Mouse (Mus musculus) heart, postnatal 0 days (tissue): ENCODE results near the gene Akap8. TPM values are rescaled to one million over a fixed set of nuclear protein-coding genes. Genes with fewer than 3 reads are reported as not detected.

ENCODE experiments used
- ATAC-seq: fragments of 200-750 bp; cut with Nextera tagmentation; 2 replicates; pipeline ENCODE4 v1.8.0; 2017; ENCODE audit warnings: low read depth, moderate number of reproducible peaks, moderate library complexity; ENCODE audit not compliant: insufficient read depth
- DNase-seq: peaks from one replicate; pipeline ENCODE4 v3.0.0-alpha.2; 2016; ENCODE audit warnings: low spot score
- H3K27ac ChIP-seq: fragments of 300-500 bp; sonication (generic); 2 replicates; pipeline ENCODE4 v1.5.1; 2014; ENCODE audit warnings: low read depth, mild to moderate bottlenecking
- H3K27me3 ChIP-seq: fragments of 300-500 bp; sonication (generic); 2 replicates; pipeline ENCODE4 v1.6.1; 2014; ENCODE audit warnings: low read length, mixed read lengths; ENCODE audit not compliant: control insufficient read depth, insufficient read depth
- H3K36me3 ChIP-seq: fragments of 300-500 bp; sonication (generic); replicated peaks from 2 replicates; pipeline ENCODE4 v1.6.1; 2014; ENCODE audit warnings: low read length, mixed read lengths; ENCODE audit not compliant: control insufficient read depth, insufficient read depth
- H3K4me1 ChIP-seq: fragments of 300-500 bp; sonication (generic); 2 replicates; pipeline ENCODE4 v1.6.1; 2014; ENCODE audit warnings: antibody characterized with exemption; ENCODE audit not compliant: control insufficient read depth, insufficient read depth
- H3K4me2 ChIP-seq: fragments of 300-500 bp; sonication (generic); 2 replicates; pipeline ENCODE4 v1.6.1; 2014; ENCODE audit warnings: low read depth, mild to moderate bottlenecking, low read length, moderate library complexity
- H3K4me3 ChIP-seq: fragments of 300-500 bp; sonication (generic); 2 replicates; pipeline ENCODE4 v1.5.1; 2014; ENCODE audit warnings: low read depth, low read length
- H3K9ac ChIP-seq: fragments of 300-500 bp; sonication (generic); replicated peaks from 2 replicates; pipeline ENCODE4 v1.6.1; 2014; ENCODE audit warnings: low read depth, low read length, mixed read lengths
- H3K9me3 ChIP-seq: fragments of 300-500 bp; sonication (generic); replicated peaks from 2 replicates; pipeline ENCODE4 v1.6.1; 2016; ENCODE audit warnings: low read length; ENCODE audit not compliant: control insufficient read depth
- CTCF ChIP-seq: IDR thresholded peaks from 2 replicates; pipeline ENCODE4 v1.5.1; 2016; ENCODE audit warnings: antibody characterized with exemption, control low read depth, low read depth
- EP300 ChIP-seq: IDR thresholded peaks from 2 replicates; pipeline ENCODE4 v1.6.1; 2016; ENCODE audit warnings: antibody characterized with exemption, low read depth
- WGBS: fragments of 180-500 bp; shearing (Covaris S2); extraction: QIAGEN DNeasy Blood & Tissue Kit; methylation state at CpG from one replicate; pipeline ENCODE4 v1.1.7; 2014; 5-methylcytosine and 5-hydroxymethylcytosine counted together
- polyA plus RNA-seq: library from polyadenylated mRNA; unstranded; fragments of >200 nt; fragmentation: Nextera tagmentation; extraction: Ambion mirVana; gene quantifications from 2 replicates; pipeline ENCODE4 v1.2.1, GENCODE M21; 2015
- total RNA-seq: library from RNA; depleted of rRNA; stranded (reverse); fragments of >200 nt; gene quantifications from 2 replicates; pipeline ENCODE4 v1.2.3, GENCODE M21; 2014; ENCODE audit warnings: low replicate concordance

Akap8 gene
- total and polyA plus RNA-seq, 2 experiments from 2014 or later, result 40.2 to 110 TPM

DNA sequence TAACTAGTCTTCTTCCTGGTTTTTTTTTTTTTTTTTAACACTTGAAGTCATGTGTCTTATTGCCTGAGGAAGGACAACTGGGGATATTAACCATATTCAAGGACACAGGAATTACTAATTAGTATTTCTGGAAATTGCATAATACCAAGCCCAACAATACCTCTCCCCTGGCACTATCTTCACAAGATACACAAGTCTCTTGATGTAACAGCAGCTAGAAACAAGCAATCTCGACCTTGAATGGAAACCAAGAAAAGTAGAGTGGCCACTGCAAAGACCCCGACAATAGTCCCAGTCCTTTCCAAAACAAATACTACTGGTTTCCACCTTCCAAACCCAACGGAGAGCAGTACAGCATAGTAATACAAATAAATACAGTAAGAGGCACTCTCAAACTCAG lies 45.5 kb downstream of the Akap8 start:
- 68% methylated on average over 3 of the region's 3 CpGs for WGBS
- Histone ChIP-seq H3K36me3 (0 out of 2 replicates have a peak, but pooled peaks cover 3% of the 10 kb centered on the region), H3K9me3 (no peaks in the 10 kb centered on the region), H3K27me3 (no peaks in the 10 kb centered on the region), H3K4me2 (no peak overlapping the region), H3K4me3 (no peak overlapping the region), H3K27ac (no peak overlapping the region), H3K9ac (no peak overlapping the region), H3K4me1 (peaks cover 25% of the 10 kb centered on the region)
- ATAC-seq (no peak), DNase-seq (no peak)
- TF ChIP-seq EP300 (no peak), CTCF (no peak)

DNA sequence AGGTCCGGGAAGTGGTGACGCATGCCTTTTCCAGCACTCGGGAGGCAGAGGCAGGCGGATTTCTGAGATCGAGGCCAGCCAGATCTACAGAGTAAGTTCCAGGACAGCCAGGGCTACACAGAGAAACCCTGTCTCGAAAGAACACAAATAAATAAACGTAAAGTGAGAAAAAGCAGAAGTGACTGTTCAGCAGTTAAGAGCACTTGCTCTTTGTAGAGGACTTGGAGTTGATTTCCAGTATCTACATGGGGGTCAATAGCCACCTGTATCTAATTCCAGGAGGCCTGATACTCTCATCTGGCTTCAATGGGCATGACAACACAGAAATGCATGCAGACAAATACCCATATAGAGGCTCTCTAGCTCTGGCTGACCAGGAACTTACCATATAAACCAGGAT lies 51.9 kb downstream of the Akap8 start:
- TF ChIP-seq CTCF, result no peak
- TF ChIP-seq EP300, result no peak

DNA sequence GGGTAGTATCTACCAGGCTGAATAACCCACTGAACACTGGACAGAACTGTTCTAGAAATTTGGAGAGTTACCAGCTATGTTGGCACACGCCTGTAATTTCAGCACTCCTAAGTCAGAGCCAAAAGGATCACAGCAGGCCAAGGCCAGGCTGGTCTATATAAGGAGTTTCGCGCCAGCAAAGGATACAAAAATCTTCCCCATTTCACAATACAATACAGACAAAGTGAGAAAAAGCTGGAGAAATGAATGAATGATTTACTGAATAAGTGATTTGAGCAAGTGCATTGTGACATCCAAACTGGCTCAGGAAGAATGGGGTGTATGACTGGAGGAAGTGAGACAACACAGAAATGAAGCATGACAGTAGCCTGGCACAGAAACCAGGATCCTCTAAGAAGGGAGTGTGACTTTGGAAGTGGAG lies 52.5 kb downstream of the Akap8 start:
- no peak overlapping the region for H3K9ac ChIP-seq
- H3K4me3 ChIP-seq, result no peak overlapping the region
- H3K27ac ChIP-seq, result peak overlapping the region; percentile 75
- H3K9me3 ChIP-seq, result no peaks in the 10 kb centered on the region
- 40% methylated on average over 3 of the region's 3 CpGs for WGBS
- H3K4me1 ChIP-seq, result peaks cover 47% of the 10 kb centered on the region
- TF ChIP-seq CTCF, result no peak
- TF ChIP-seq EP300, result no peak
- ATAC-seq, result peak; percentile 85
- peaks cover 3% of the 10 kb centered on the region; the same call in 1 of the 2 replicates for H3K36me3 ChIP-seq
- no peaks in the 10 kb centered on the region for H3K27me3 ChIP-seq
- 0 out of 2 replicates have a peak overlapping the region, but pooled peaks have one; percentile 6 for H3K4me2 ChIP-seq
- peak; percentile 74 for DNase-seq

More for the DNA sequence above, 51.9 kb downstream of the Akap8 start:
- ATAC-seq, result no peak
- H3K4me3 ChIP-seq, result no peak overlapping the region
- peaks cover 46% of the 10 kb centered on the region for H3K4me1 ChIP-seq
- DNase-seq, result no peak
- H3K36me3 ChIP-seq, result peaks cover 3% of the 10 kb centered on the region; the same call in 1 of the 2 replicates
- no peaks in the 10 kb centered on the region for H3K27me3 ChIP-seq
- no peak overlapping the region for H3K4me2 ChIP-seq
- 78% methylated on average over 7 of the region's 7 CpGs for WGBS
- peak overlapping the region; percentile 75 for H3K27ac ChIP-seq
- no peak overlapping the region for H3K9ac ChIP-seq
- H3K9me3 ChIP-seq, result no peaks in the 10 kb centered on the region

GRCm38 (mm10) chr17:32268096-32268495 lies 52.9 kb downstream of the Akap8 start:
- no peak overlapping the region for H3K9ac ChIP-seq

DNA sequence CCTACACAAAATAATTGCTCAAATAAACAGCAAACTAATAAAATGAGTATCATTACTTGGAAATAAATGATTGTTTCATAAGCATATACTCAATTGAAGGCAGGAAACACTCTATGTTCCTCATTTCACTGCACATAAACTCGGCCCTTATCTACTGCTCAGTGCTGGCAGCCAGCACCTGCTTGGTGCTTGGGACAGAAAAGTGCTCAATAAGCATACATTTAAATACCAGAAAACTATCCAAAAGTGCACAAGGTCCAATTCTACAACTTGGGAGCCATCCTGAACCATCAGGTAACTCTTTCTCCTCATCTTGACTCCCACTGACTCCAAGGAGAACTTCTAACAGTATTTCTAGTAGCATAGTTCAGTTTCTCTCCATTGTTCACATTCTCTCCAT lies 53.4 kb downstream of the Akap8 start:
- Histone ChIP-seq H3K9me3 (no peaks in the 10 kb centered on the region), H3K4me2 (no peak overlapping the region), H3K4me1 (peaks cover 47% of the 10 kb centered on the region), H3K27ac (peak overlapping the region; percentile 75), H3K9ac (no peak overlapping the region), H3K27me3 (no peaks in the 10 kb centered on the region), H3K4me3 (no peak overlapping the region), H3K36me3 (peaks cover 3% of the 10 kb centered on the region; the same call in 1 of the 2 replicates)
- no peak for ATAC-seq
- TF ChIP-seq CTCF, result no peak
- no peak for TF ChIP-seq EP300
- DNase-seq, result no peak
- WGBS, result 23% methylated on average over 1 of the region's 1 CpGs

More at GRCm38 (mm10) chr17:32268096-32268495, 52.9 kb downstream of the Akap8 start:
- Histone ChIP-seq H3K36me3 (peaks cover 3% of the 10 kb centered on the region; the same call in 1 of the 2 replicates), H3K27ac (peak overlapping the region; percentile 75), H3K4me3 (no peak overlapping the region), H3K9me3 (no peaks in the 10 kb centered on the region), H3K4me1 (peaks cover 47% of the 10 kb centered on the region), H3K4me2 (0 out of 2 replicates have a peak overlapping the region, but pooled peaks have one; percentile 6), H3K27me3 (no peaks in the 10 kb centered on the region)
- 55% methylated on average over 2 of the region's 2 CpGs for WGBS
- ATAC-seq, result no peak
- TF ChIP-seq CTCF (no peak), EP300 (no peak)
- DNase-seq, result no peak

- Histone ChIP-seq H3K4me3 (no peak overlapping the region), H3K9me3 (no peaks in the 10 kb centered on the region), H3K36me3 (no peaks in the 10 kb centered on the region), H3K27ac (no peak overlapping the region), H3K4me2 (no peak overlapping the region), H3K9ac (no peak overlapping the region), H3K4me1 (peaks cover 29% of the 10 kb centered on the region), H3K27me3 (no peaks in the 10 kb centered on the region)
- WGBS, result 82% methylated on average over 2 of the region's 2 CpGs
- TF ChIP-seq EP300, result no peak
- no peak for TF ChIP-seq CTCF
- ATAC-seq (peak; percentile 20; the same call in 1 of the 2 replicates), DNase-seq (no peak)
Observed at GRCm38 (mm10) chr17:32263672-32264071, 57.4 kb downstream of the Akap8 start.
